Mouse (Mus musculus) G1E (cell line): ENCODE measurements around the gene Adgrl4.

Experiments
- CTCF ChIP-seq: IDR thresholded peaks from 2 replicates; pipeline ENCODE4 v1.5.1; 2012; ENCODE audit warnings: low read depth, low read length, inconsistent platforms, mixed read lengths
- GATA1 ChIP-seq: IDR thresholded peaks from 2 replicates; pipeline ENCODE4 v1.6.1; 2012; ENCODE audit warnings: borderline replicate concordance, low read length, inconsistent platforms, mixed read lengths
- POLR2AphosphoS5 ChIP-seq: IDR thresholded peaks from 2 replicates; pipeline ENCODE4 v1.6.1; 2012; ENCODE audit warnings: low read depth, low read length, inconsistent platforms; ENCODE audit not compliant: insufficient replicate concordance
- TAL1 ChIP-seq: conservative IDR thresholded peaks from 2 replicates; pipeline ENCODE4 v1.6.1; 2012; ENCODE audit warnings: low read depth, low read length, inconsistent platforms, mixed read lengths

DNA sequence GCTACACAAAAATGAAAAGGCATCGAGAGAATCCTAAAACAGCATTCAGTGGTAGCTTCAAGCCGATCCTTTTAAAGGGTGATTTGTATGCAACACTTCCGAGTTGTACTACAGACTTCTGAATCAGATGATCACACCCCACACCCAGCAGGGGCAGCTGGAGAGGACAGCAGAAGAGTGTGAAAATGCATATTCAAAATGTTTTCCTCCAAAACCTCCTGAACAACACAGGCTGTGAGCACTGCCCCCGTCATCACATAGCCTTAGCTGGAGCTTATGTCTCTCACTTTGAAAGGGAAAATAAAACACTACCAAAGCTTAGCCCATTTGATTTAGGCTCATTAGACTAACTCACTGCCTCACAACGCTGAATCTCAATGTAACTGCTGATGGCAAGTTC, 113.3 kb downstream of the Adgrl4 start:
- TF ChIP-seq CTCF: no peak
- TF ChIP-seq GATA1: no peak
- TF ChIP-seq TAL1: no peak
- no peak for TF ChIP-seq POLR2AphosphoS5
